Mouse (Mus musculus): Measurements from ENCODE around the gene 1110032A03Rik.

DNA sequence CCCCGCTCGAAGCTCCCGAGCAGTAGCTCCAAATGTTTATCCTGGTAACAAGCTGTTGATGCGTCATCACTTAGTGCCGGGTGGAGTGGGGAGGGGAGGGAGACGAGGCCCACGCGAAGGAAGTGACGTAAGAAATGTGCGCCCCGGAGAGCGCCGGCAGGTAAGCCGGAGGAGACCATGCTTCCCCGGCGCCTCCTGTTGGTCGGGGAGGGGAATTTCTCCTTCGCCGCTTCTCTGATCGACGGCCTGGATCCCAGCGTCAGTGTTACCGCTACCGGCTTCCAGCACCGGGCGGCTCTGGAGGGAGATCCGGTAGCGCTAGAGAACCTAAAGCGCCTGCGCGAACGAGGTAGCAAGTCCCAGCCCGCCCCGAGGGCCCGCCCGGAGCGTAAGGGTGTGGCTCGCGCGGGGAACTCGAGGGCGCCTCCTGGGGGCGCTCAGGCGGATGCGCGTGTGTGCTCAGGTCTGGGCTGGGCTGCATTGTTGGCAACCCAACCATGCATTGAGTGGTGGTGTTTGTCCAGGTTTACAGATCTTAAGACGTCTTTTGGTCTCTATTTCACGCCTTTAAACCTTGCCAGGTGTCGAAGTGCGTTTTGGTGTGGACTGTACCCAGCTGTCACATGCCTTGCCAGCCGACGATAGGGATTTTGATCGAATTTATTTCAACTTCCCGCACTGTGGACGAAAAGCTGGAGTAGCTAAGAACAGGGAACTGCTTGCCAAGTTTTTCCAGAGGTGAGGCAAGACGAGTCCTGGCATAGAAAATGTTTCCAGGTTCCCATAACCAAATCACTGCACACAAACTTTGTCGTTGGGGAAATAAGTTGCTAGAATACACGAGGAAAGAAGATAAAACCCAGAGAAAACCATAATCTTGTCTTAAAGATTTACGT is 7.0 kb downstream of the 1110032A03Rik start, which contains the start of gene Fdxacb1:
- TF ChIP-seq GATA1 (IDR thresholded peaks at IDR 0.05; ENCODE audit: borderline replicate concordance, low read length), result no peak
- no peak for TF ChIP-seq FLI1 (IDR thresholded peaks at IDR 0.05; ENCODE audit: low read length)

Measured in megakaryocyte, embryonic 14.5 days (primary cell).